14 mouse cellular contexts compared by ENCODE assay signal in genomic region chr19:43613293-43614130, GRCm38 (mm10). TPM values are rescaled to one million over a fixed set of nuclear protein-coding genes. Genes with fewer than 3 reads are reported as not detected.
DNase-seq lines count a peak whose midpoint lies in the region; ATAC-seq and TF ChIP-seq lines count a peak whose summit lies in the region.
"Had no signal": no experiment of that assay in that cellular context is flagged by ENCODE, and none has a peak within 500 bp of the region (broad histone marks: within the 10 kb centered on the region; RNA-seq: fewer than 3 reads in every experiment).

No protein-coding gene starts in this region.

- H3K27ac ChIP-seq in heart, embryonic 10.5 days = no peak overlapping the region
- H3K27ac ChIP-seq in heart, adult 2 months = no peak overlapping the region
- no peak overlapping the region for H3K27ac ChIP-seq in forebrain, embryonic 12.5 days
- no peak overlapping the region for H3K27ac ChIP-seq in liver, postnatal 0 days (ENCODE audit: low read depth)

- H3K27me3 ChIP-seq in heart, embryonic 10.5 days (ENCODE audit: insufficient read depth, poor library complexity, severe bottlenecking) = peaks cover 100% of the 10 kb centered on the region
- peaks cover 59% of the 10 kb centered on the region for H3K27me3 ChIP-seq in heart, adult 2 months (ENCODE audit: control insufficient read depth, insufficient read depth, low read length)
- H3K27me3 ChIP-seq in E14TG2a.4 (ENCODE audit: insufficient read depth, low read length) = peaks cover 96% of the 10 kb centered on the region
- H3K27me3 ChIP-seq in forebrain, embryonic 12.5 days = peaks cover 87% of the 10 kb centered on the region
- H3K27me3 ChIP-seq in liver, postnatal 0 days (ENCODE audit: insufficient read depth, low read length) = peaks cover 99% of the 10 kb centered on the region

- 2% methylated on average over 26 of the region's 26 CpGs for WGBS in heart, embryonic 10.5 days
- WGBS in heart, adult 2 months = 11% methylated on average over 26 of the region's 26 CpGs
- WGBS in forebrain, embryonic 12.5 days = 1% methylated on average over 26 of the region's 26 CpGs
- WGBS in liver, postnatal 0 days (ENCODE audit: insufficient replicate concordance) = 5% methylated on average over 26 of the region's 26 CpGs

- no peak for TF ChIP-seq CTCF in heart, adult 2 months (IDR thresholded peaks at IDR 0.05)
- no peak for TF ChIP-seq CTCF in E14TG2a.4 (conservative IDR thresholded peaks at IDR 0.05; ENCODE audit: low read length)
- TF ChIP-seq CTCF in liver, postnatal 0 days (IDR thresholded peaks at IDR 0.05; ENCODE audit: low read depth) = no peak

- no peaks in the 10 kb centered on the region for H3K79me2 ChIP-seq in heart, adult 2 months (replicated peaks; ENCODE audit: control insufficient read depth, insufficient read depth, low read length)

- peaks cover 55% of the 10 kb centered on the region for H3K4me1 ChIP-seq in heart, embryonic 10.5 days
- no peaks in the 10 kb centered on the region; the same call in 1 of the 2 replicates for H3K4me1 ChIP-seq in heart, adult 2 months (ENCODE audit: control insufficient read depth, insufficient read depth, low read length)
- H3K4me1 ChIP-seq in E14TG2a.4 (replicated peaks; ENCODE audit: low read depth, low read length) = peaks cover 72% of the 10 kb centered on the region
- H3K4me1 ChIP-seq in forebrain, embryonic 12.5 days = peaks cover 70% of the 10 kb centered on the region
- H3K4me1 ChIP-seq in liver, postnatal 0 days (ENCODE audit: insufficient read depth) = no peaks in the 10 kb centered on the region; the same call in 1 of the 2 replicates

- H3K4me3 ChIP-seq in heart, embryonic 10.5 days = peak overlapping the region; percentile 12; the same call in 1 of the 2 replicates
- no peak overlapping the region for H3K4me3 ChIP-seq in heart, adult 2 months
- peak overlapping the region; percentile 72; the same call in 1 of the 2 replicates for H3K4me3 ChIP-seq in E14TG2a.4 (replicated peaks; ENCODE audit: low read length)
- peak overlapping the region; percentile 46 for H3K4me3 ChIP-seq in forebrain, embryonic 12.5 days (replicated peaks)
- H3K4me3 ChIP-seq in liver, postnatal 0 days (ENCODE audit: low read depth, low read length) = 0 out of 2 replicates have a peak overlapping the region, but pooled peaks have one; percentile 24
- H3K4me3 ChIP-seq: erythroblast, embryonic 14.5 days had no signal

- ATAC-seq in forebrain, embryonic 12.5 days (ENCODE audit: low FRiP score) = no peak
- ATAC-seq in liver, postnatal 0 days = no peak

- intact Hi-C loops in heart, adult 2 months (cut with DNase I) = loop anchor here (5.0 kb wide), 1 partner anchor 86 kb away; no protein-coding TSS in a partner anchor

- DNase-seq in heart, embryonic 10.5 days (ENCODE audit: low spot score) = no peak
- DNase-seq in heart, adult 2 months = no peak
- DNase-seq in liver, postnatal 0 days = no peak
- DNase-seq in left cerebral cortex, adult 9 months (ENCODE audit: low spot score in 2 of 2) = no peak
- no peak for DNase-seq in frontal cortex, postnatal 10 days (ENCODE audit: low spot score in 2 of 2)
- DNase-seq in urinary bladder, postnatal 10 days (ENCODE audit: low spot score) = no peak
- DNase-seq: adrenal gland, postnatal 36 days; cerebellum, adult 8-10 months; gastrocnemius, postnatal 36 days; heart, postnatal 14 days; left cerebral cortex, postnatal 4 days had no signal

- H3K36me3 ChIP-seq in heart, embryonic 10.5 days = no peaks in the 10 kb centered on the region
- no peaks in the 10 kb centered on the region for H3K36me3 ChIP-seq in heart, adult 2 months (ENCODE audit: control insufficient read depth, insufficient read depth, low read length)
- H3K36me3 ChIP-seq in E14TG2a.4 (ENCODE audit: insufficient read depth, low read length) = no peaks in the 10 kb centered on the region
- H3K36me3 ChIP-seq in forebrain, embryonic 12.5 days (replicated peaks) = no peaks in the 10 kb centered on the region
- H3K36me3 ChIP-seq in liver, postnatal 0 days (replicated peaks; ENCODE audit: insufficient read depth, low read length) = no peaks in the 10 kb centered on the region

- H3K4me2 ChIP-seq in forebrain, embryonic 12.5 days = peak overlapping the region; percentile 68
- no peak overlapping the region for H3K4me2 ChIP-seq in liver, postnatal 0 days (ENCODE audit: low read depth, low read length)

- no peaks in the 10 kb centered on the region for H3K9me3 ChIP-seq in heart, embryonic 10.5 days
- H3K9me3 ChIP-seq in E14TG2a.4 (ENCODE audit: low read length) = no peaks in the 10 kb centered on the region
- H3K9me3 ChIP-seq in forebrain, embryonic 12.5 days = no peaks in the 10 kb centered on the region
- no peaks in the 10 kb centered on the region for H3K9me3 ChIP-seq in liver, postnatal 0 days (ENCODE audit: low read length)

- no peak overlapping the region for H3K9ac ChIP-seq in heart, adult 2 months (ENCODE audit: low read depth, low read length)
- peak overlapping the region; percentile 58 for H3K9ac ChIP-seq in forebrain, embryonic 12.5 days
- no peak overlapping the region for H3K9ac ChIP-seq in liver, postnatal 0 days (replicated peaks)

- TF ChIP-seq POLR2A in heart, adult 2 months (IDR thresholded peaks at IDR 0.05; ENCODE audit: insufficient read depth, low read depth, low read length) = no peak

- TF ChIP-seq EP300 in heart, adult 2 months (IDR thresholded peaks at IDR 0.05; ENCODE audit: insufficient read depth, low read depth, low read length) = no peak
- TF ChIP-seq EP300 in liver, postnatal 0 days (IDR thresholded peaks at IDR 0.05; ENCODE audit: low read depth) = no peak

RNA-seq across cellular contexts. Expression of gene Nkx2-3, which starts 1.4 kb away (rescaled TPM):
- polyA plus RNA-seq in heart, embryonic 10.5 days (2016; fragmentation: Nextera tagmentation; extraction: Ambion mirVana) = 0.55 and 2.4 TPM in 2 replicates
- total RNA-seq in heart, adult 2 months (2021) = not detected
- polyA plus RNA-seq in heart, adult 2 months (2012; rRNA removed) = not detected in 2 replicates
- polyA plus RNA-seq in forebrain, embryonic 12.5 days (2016; fragmentation: Nextera tagmentation; extraction: Ambion mirVana) = 6.3 and 8.3 TPM in 2 replicates
- polyA plus RNA-seq in liver, postnatal 0 days (2015; fragmentation: Nextera tagmentation; extraction: Ambion mirVana) = 0.05 and 0.13 TPM in 2 replicates
- total RNA-seq: adrenal gland, postnatal 36 days; gastrocnemius, postnatal 36 days; heart, postnatal 14 days; left cerebral cortex, postnatal 4 days had no signal
- polyA plus RNA-seq: erythroblast, embryonic 14.5 days had no signal
